Mouse (Mus musculus): Measurements from ENCODE around the gene Nlrp14.
"Not testable (repeated sequence)": the region's sequence is repeated elsewhere in the genome, so short reads cannot be mapped to it uniquely, and the experiment has no call there.

The Nlrp14 gene

DNA sequence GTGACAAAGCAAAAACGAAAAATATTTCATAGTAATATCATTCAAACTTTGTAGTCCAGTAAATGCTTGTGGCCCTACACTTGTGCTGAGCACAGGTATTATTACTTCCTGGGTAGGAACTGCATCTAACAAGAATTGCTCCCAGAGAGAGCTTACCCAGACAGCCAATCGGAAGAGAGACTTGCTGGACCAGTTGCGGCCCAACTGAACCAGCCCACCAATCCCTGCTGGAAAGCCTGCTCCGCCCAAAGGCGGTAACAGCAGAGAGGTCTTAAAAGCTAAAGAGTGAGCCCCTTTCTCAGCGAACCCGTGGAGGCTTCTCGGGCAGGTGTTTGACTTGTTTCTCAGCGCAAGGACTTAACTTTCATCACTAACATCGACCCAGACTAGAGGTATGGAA lies at the start of gene Nlrp14:
Gene Nlrp14, plus strand, starts transcription at position 301 of the 400 bp plus-strand sequence.
- no peak for DNase-seq (ENCODE audit: low spot score in 2 of 2)

DNA sequence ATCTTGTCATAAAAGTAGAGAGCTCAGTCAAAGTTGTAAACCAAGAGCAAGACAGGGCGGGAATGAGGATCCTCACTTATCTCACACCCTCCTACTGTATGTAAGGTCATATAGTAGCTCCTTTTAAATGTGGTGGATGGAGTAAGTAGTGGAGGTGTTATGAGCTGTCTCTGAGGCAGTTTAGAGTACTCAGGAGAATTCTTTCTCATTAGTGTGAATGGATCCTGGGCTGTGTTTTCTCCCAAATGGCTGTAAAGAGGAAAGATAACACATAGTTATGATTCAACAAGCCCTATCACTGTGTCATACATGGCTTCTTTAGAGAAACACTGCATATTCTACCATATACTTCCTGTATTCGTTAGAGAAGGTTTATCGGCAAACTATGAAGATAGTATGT lies 35.8 kb upstream of the Nlrp14 start, which contains the start of gene Olfr715:
Gene Olfr715, minus strand, starts transcription at position 101 of the 400 bp plus-strand sequence.
- not testable (repeated sequence) for DNase-seq (ENCODE audit: low spot score in 2 of 2)

DNA sequence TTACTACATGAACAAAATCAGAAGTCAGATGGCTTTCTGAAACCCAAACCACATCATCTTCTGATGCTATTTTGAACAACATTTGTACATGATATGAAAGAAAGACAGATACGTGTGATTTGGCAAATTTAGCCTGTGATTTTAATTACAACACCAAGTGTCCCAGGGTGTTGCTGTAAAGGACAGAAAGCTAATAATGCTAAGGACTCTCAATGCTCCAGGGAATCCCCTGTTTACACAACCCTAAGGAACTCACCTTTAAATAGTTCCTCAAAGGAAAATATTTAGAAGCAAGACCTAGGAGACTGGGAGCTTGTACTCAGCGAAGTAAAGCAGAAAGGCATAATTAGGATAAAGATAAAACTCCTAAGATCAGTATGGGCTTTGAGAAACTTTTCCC lies 28.8 kb upstream of the Nlrp14 start, which contains the start of gene Olfr716:
Gene Olfr716, plus strand, starts transcription at position 301 of the 400 bp plus-strand sequence.
- DNase-seq (ENCODE audit: low spot score in 2 of 2), result not testable (repeated sequence)

DNA sequence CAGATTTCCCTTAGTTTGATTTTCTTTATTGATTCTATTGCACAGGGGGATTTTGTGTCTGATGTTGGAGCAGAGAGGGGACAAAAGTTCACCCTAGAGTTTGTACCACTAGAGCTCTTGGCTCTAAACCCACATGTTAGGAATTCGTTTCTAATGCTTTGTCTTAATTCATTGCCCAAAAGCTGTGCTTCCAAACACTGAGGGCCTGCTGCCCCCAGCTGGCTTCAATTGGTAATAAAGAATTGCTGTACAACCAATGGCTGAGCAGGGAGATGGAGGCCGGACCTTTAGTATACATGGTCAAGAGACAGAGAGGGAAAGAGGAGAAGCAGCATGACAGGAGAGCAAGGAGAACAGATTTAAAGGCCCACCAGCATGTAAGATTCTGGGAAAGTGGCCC lies 13.6 kb downstream of the Nlrp14 start:
- DNase-seq (ENCODE audit: low spot score in 2 of 2), result no peak

DNA sequence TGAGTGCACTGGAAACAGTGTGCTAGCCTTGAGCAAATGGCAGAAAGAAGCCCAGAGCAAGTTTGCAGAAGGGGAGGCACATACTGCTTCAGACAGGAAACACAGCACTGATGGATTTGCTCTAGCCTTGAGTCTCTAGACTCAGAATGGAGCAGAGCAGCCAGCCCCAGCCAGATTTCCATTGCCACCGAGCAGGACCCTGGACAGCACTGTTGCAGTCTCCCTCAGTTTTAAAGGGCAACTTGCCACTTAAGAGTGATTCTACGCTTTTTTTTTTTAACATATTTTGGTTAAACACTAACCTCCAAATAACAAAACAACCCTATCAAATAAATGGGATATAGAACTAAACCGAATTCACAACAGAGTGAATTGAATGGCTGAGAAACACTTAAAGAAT lies 35.0 kb downstream of the Nlrp14 start:
- no peak for DNase-seq (ENCODE audit: low spot score in 2 of 2)

DNA sequence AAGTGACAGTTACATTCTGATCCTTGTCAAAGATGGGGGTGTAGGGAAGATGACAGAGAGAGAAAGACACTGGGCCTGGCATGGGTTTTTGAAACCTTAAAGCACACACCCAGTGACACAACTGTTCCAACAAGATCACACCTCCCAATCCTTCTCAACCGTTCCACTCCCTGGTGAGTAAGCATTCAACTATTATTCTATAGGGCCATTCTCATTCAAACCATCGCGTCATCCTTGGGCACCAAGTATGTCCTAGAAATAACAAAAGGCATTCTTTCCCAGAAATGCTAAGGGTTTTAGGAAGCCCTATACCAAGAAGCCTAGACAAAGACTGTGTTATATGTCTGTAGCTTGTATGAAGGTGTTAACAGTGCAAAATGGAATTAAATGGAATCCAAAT lies 41.1 kb downstream of the Nlrp14 start:
- DNase-seq (ENCODE audit: low spot score in 2 of 2), result no peak

DNA sequence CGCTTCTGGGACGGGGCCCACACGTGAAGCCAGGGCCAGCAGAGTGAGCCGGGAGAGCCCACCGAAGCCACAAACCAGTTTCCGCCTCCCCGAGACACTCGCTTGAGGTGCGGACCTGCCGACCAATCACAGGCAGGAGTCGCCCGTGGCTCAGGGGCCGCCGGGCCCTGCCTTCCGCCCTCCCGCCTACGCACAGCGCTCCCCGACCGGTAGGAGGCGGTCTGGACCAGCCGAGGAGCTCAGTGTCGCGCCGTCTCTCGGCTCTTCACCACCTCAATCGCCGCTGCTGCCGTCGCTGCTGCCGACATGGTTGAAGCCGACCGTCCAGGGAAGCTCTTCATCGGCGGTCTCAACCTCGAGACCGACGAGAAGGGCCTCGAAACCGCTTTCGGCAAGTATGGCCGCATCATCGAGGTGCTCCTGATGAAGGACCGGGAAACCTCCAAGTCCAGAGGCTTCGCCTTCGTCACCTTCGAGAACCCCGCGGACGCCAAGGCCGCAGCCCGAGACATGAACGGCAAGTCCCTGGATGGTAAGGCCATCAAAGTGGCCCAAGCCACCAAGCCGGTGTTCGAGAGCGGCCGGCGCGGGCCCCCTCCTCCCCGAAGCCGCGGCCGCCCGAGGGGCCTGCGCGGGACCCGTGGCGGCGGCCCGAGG lies 42.5 kb downstream of the Nlrp14 start, which contains the start of gene Rbmxl2:
Gene Rbmxl2, plus strand, starts transcription at position 242 of the 657 bp plus-strand sequence.
- DNase-seq (ENCODE audit: low spot score in 2 of 2), result no peak

DNA sequence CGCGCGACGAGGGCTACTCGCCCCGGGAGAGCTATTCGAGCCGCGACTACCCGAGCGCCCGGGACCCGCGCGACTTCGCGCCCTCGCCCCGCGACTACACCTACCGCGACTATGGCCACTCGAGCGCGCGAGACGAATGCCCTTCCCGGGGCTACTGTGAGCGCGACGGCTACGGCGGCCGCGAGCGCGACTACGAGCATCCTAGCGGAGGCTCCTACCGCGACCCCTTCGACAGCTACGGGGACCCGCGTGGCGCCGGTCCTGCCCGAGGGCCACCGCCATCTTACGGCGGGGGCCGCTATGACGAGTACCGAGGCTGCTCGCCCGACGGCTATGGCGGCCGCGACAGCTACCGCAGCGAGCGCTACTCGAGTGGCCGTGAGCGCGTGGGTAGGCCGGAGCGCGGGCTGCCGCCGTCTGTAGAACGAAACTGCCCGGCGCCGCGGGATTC lies 43.4 kb downstream of the Nlrp14 start:
- no peak for DNase-seq (ENCODE audit: low spot score in 2 of 2)

DNA sequence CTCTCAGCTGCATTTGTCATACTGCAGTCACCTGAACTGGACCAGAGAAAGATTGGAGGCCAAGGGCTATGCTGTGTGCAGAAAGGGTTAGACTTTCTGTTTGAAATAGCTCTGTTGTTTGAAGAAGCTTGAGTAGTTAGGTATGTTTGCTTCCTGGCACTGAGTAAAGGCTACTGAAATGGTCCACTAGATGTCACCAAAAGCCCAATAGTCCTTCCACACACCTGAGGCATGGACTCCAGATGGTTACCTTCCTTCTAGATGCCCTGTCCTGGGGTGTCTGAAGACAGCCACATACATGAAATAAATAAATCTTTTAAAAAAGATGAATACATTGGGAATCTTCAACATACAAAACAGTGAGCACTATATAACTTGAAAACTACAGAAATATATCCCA lies 48.9 kb downstream of the Nlrp14 start:
- no peak for DNase-seq (ENCODE audit: low spot score in 2 of 2)

DNA sequence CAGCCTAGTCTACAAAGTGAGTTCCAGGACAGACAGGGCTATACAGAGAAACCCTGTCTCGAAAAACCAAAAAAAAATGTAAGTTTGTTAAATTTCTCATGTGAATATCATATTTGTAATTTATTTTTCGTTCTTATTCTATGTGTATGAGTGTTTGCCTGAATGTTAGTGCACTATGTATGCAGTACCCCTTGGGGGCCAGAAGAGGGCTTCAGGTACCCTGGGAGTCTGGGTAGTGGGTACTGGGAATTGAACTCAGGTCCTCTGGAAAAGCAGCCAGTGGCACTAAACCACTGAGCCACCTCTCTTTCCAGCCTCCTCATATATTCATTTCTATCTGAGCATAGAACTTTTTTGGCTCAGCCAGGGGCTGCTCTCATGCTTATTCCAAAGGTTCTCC lies 50.1 kb downstream of the Nlrp14 start:
- no peak for DNase-seq (ENCODE audit: low spot score in 2 of 2)

DNA sequence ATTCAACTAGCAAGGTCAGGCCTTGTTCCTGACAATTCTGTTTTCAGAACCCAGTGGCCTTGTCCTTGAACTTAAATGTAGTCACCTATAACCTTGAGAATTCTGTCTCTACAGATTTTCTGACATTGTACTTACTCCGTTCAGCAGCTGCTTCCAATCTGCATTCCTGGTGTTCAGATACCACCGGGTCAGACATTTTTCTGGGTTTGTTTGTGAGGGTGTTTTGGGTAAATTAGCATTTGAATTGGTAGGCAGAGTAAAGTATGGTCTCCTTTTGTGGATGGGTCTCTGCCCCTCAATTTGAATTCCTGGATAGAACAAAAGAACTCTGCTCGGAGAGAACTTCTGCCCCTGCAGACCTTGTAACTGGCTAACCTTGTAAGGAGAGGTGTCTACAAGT lies 70.1 kb downstream of the Nlrp14 start:
- no peak for DNase-seq (ENCODE audit: low spot score in 2 of 2)

DNA sequence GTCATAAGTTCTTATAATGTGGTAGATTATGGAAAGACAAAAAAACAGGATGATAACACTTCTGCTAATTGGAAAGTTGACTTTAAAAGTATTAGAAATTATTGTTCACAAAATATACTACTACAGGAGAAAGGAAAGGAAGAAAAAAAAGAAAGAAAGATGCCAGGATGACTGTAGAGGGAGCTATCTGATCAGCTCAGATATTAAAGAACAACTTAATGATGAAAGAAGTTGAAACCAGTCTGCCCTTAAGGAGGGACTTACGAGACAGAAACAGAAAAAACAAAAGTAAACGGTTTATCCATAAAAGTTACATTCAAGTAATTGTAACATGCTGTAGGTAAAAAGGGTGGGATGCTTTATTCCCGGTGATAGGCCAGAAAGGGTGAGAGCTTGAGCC lies 70.7 kb downstream of the Nlrp14 start:
- no peak for DNase-seq (ENCODE audit: low spot score in 2 of 2)

DNA sequence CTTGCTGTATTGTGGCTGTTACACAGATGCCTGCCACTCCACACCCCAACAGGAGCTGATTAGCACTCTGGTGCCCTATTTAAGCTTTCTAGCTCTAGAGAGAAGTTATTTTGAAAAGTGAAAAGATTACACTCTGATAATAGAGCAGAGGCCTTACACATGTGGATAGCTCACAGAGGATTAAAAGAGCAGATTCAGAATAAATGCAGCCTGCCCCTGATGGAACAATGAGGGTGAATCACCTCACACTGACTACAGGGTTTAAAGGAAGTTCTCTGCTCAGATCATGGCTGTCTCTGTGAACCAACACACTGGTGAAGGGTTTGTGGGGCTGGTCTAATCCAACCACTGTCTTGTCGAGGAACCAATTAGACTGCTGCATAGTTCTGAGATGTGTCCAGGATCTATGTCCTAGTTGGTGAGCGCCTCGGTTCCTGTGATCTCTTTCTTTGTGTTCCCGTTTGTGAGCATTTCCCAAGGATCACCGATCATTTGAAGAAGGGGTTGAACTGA lies 74.6 kb downstream of the Nlrp14 start:
- DNase-seq (ENCODE audit: low spot score in 2 of 2), result no peak

Data from spleen, postnatal 14 days (tissue).